Mouse (Mus musculus): ENCODE data around the gene Rasl2-9. TPM values are rescaled to one million over a fixed set of nuclear protein-coding genes. Genes with fewer than 3 reads are reported as not detected.
A peak's percentile ranks its signal among the peaks of the same experiment; 100 is the strongest.
"Not testable (repeated sequence)": the region's sequence is repeated elsewhere in the genome, so short reads cannot be mapped to it uniquely, and the experiment has no call there.

Gene Rasl2-9
- total RNA-seq (2021), result 1 to 10 TPM; 2.0 to 2.2 TPM
- long read RNA-seq, experiment 1, partial matches to known transcripts, result 0 of 2 reads
- long read RNA-seq, experiment 1, other reads (novel, unspliced or antisense), result 0 of 2 reads
- long read RNA-seq, experiment 2, partial matches to known transcripts, result 0 of 4 reads
- long read RNA-seq, experiment 2, other reads (novel, unspliced or antisense), result 0 of 4 reads

- intact Hi-C loops (cut with DNase I), result no loop called here
- DNase-seq, result peak; percentile 57 to 65
These were observed at the start of gene Rasl2-9 for GRCm38 (mm10) chr7:5125549-5126406. Gene Rasl2-9, minus strand, starts transcription at chr7:5125950.

- DNase-seq; intact Hi-C loops (cut with DNase I): not testable (repeated sequence)
These were observed 23.8 kb upstream of the Rasl2-9 start, which contains the start of gene Vmn1r55 for GRCm38 (mm10) chr7:5149570-5149969. Gene Vmn1r55, minus strand, starts transcription at chr7:5149670.

- no peak for DNase-seq
- intact Hi-C loops (cut with DNase I), result no loop called here
These were observed 672 bp downstream of the Rasl2-9 start for GRCm38 (mm10) chr7:5125078-5125477.

- intact Hi-C loops (cut with DNase I), result no loop called here
- no peak for DNase-seq
These were observed 8.9 kb downstream of the Rasl2-9 start, which contains the start of gene Rfpl4 for GRCm38 (mm10) chr7:5116850-5117249. Gene Rfpl4, minus strand, starts transcription at chr7:5116950.

- intact Hi-C loops (cut with DNase I), result no loop called here
- DNase-seq, result no peak
These were observed 13.0 kb downstream of the Rasl2-9 start for GRCm38 (mm10) chr7:5112701-5113100.

GRCm38 (mm10) chr7:5109301-5109700, 16.4 kb downstream of the Rasl2-9 start:
- intact Hi-C loops (cut with DNase I), result no loop called here
- no peak for DNase-seq

GRCm38 (mm10) chr7:5108272-5108671, 17.5 kb downstream of the Rasl2-9 start:
- DNase-seq, result no peak
- intact Hi-C loops (cut with DNase I), result no loop called here

- no peak for DNase-seq
- intact Hi-C loops (cut with DNase I), result no loop called here
These were observed 23.2 kb downstream of the Rasl2-9 start for GRCm38 (mm10) chr7:5102564-5102963.

- DNase-seq, result no peak
- intact Hi-C loops (cut with DNase I), result no loop called here
These were observed 24.6 kb downstream of the Rasl2-9 start for GRCm38 (mm10) chr7:5101066-5101663.

GRCm38 (mm10) chr7:5099796-5100195, 26.0 kb downstream of the Rasl2-9 start:
- no peak for DNase-seq
- intact Hi-C loops (cut with DNase I), result no loop called here

GRCm38 (mm10) chr7:5098769-5099168, 27.0 kb downstream of the Rasl2-9 start:
- intact Hi-C loops (cut with DNase I), result no loop called here
- no peak for DNase-seq

- intact Hi-C loops (cut with DNase I), result no loop called here
- DNase-seq, result no peak
These were observed 32.8 kb downstream of the Rasl2-9 start for GRCm38 (mm10) chr7:5092831-5093510.

GRCm38 (mm10) chr7:5092381-5092780, 33.4 kb downstream of the Rasl2-9 start:
- intact Hi-C loops (cut with DNase I), result no loop called here
- DNase-seq, result no peak

- DNase-seq, result no peak
- intact Hi-C loops (cut with DNase I), result no loop called here
These were observed 34.6 kb downstream of the Rasl2-9 start for GRCm38 (mm10) chr7:5091008-5091728.

GRCm38 (mm10) chr7:5089853-5090252, 35.9 kb downstream of the Rasl2-9 start:
- intact Hi-C loops (cut with DNase I), result loop anchor here (10.0 kb wide), 1 partner anchor 1395 kb away; the partner anchor contains the start of genes Mboat7 and Tsen34
- no peak for DNase-seq

- intact Hi-C loops (cut with DNase I), result loop anchor here (10.0 kb wide), 1 partner anchor 1393 kb away; the partner anchor contains the start of genes Mboat7 and Tsen34
- no peak for DNase-seq
These were observed 37.9 kb downstream of the Rasl2-9 start for GRCm38 (mm10) chr7:5087886-5088285.

GRCm38 (mm10) chr7:5086921-5087440, 38.8 kb downstream of the Rasl2-9 start:
- no peak for DNase-seq
- intact Hi-C loops (cut with DNase I), result loop anchor here (10.0 kb wide), 1 partner anchor 1392 kb away; the partner anchor contains the start of genes Mboat7 and Tsen34

GRCm38 (mm10) chr7:5085512-5085911, 40.2 kb downstream of the Rasl2-9 start:
- intact Hi-C loops (cut with DNase I), result loop anchor here (10.0 kb wide), 1 partner anchor 1391 kb away; the partner anchor contains the start of genes Mboat7 and Tsen34
- no peak for DNase-seq

GRCm38 (mm10) chr7:5083325-5084105, 42.2 kb downstream of the Rasl2-9 start:
- no peak for DNase-seq
- intact Hi-C loops (cut with DNase I), result loop anchor here (10.0 kb wide), 1 partner anchor 1389 kb away; the partner anchor contains the start of genes Mboat7 and Tsen34

Measured in gastrocnemius, postnatal 36 days (tissue).